Mouse (Mus musculus): ENCODE results near the gene Cldn24. TPM values are rescaled to one million over a fixed set of nuclear protein-coding genes. Genes with fewer than 3 reads are reported as not detected.

The Cldn24 gene
- polyA plus RNA-seq, 1 experiment from 2014 or later: not detected

DNA sequence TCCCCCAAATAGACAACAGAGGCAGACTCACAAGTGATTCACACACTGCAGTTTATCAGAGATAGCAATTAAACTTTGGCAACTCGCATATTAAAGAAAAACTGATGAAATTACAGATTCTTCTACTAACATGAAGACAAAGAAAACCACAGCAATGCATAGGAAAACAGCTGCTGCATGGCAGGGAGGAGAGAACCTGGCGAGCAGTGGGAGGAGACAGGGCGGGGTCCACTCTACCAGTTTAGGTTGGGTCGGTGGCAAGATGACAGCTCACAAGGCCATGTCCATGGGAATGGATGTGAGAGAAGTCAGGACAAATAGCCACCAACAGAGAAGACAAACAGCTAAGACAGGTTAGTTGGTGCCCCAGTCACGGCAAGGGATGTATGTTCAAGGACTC, 30.8 kb downstream of the Cldn24 start:
- H3K27me3 ChIP-seq (replicated peaks; ENCODE audit: insufficient read depth, low read length): no peaks in the 10 kb centered on the region
- 0 out of 2 replicates have a peak overlapping the region, but pooled peaks have one; percentile 17 for H3K4me3 ChIP-seq (ENCODE audit: low read depth, low read length)
- H3K4me1 ChIP-seq (ENCODE audit: insufficient read depth, low read depth, low read length): no peaks in the 10 kb centered on the region
- TF ChIP-seq CTCF (IDR thresholded peaks at IDR 0.05) (no peak), EP300 (IDR thresholded peaks at IDR 0.05) (no peak)
- peaks cover 27% of the 10 kb centered on the region for H3K36me3 ChIP-seq (ENCODE audit: insufficient read depth, low read length)
- ATAC-seq (no peak), DNase-seq (ENCODE audit: low spot score) (no peak)
- no peaks in the 10 kb centered on the region for H3K9me3 ChIP-seq (ENCODE audit: low read length)
- H3K27ac ChIP-seq (ENCODE audit: low read length): peak overlapping the region; percentile 47; the same call in 1 of the 2 replicates
- WGBS: 71% methylated on average over 5 of the region's 5 CpGs
- no peak overlapping the region for H3K4me2 ChIP-seq (replicated peaks; ENCODE audit: low read depth, low read length)
- H3K9ac ChIP-seq (replicated peaks; ENCODE audit: low read depth): no peak overlapping the region

DNA sequence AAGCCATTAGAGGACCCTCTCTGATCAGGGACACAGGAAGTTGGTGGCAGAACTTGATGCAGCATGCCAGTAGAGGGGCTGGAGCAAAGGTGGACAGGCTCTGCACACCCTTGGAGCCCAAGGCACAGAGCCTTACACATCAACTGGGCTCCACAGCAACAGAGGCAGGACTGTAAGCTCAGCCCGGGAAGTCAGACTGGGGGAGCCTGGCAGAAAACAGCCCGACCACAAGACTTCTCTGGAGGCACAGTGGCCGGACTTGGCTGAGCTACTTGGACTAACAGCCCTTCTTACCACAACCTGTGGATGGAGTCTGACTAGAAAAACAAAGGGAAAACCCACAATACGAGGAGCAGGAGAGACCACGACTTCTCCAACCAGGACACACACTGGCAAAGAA, 31.4 kb downstream of the Cldn24 start:
- Histone ChIP-seq H3K9me3 (ENCODE audit: low read length) (no peaks in the 10 kb centered on the region), H3K4me3 (ENCODE audit: low read depth, low read length) (no peak overlapping the region), H3K9ac (replicated peaks; ENCODE audit: low read depth) (no peak overlapping the region), H3K4me1 (ENCODE audit: insufficient read depth, low read depth, low read length) (no peaks in the 10 kb centered on the region), H3K27ac (ENCODE audit: low read length) (no peak overlapping the region), H3K4me2 (replicated peaks; ENCODE audit: low read depth, low read length) (no peak overlapping the region), H3K27me3 (replicated peaks; ENCODE audit: insufficient read depth, low read length) (no peaks in the 10 kb centered on the region), H3K36me3 (ENCODE audit: insufficient read depth, low read length) (peaks cover 33% of the 10 kb centered on the region)
- DNase-seq (ENCODE audit: low spot score) (no peak), ATAC-seq (no peak)
- TF ChIP-seq CTCF (IDR thresholded peaks at IDR 0.05) (no peak), EP300 (IDR thresholded peaks at IDR 0.05) (no peak)
- WGBS: 81% methylated on average over 5 of the region's 5 CpGs

DNA sequence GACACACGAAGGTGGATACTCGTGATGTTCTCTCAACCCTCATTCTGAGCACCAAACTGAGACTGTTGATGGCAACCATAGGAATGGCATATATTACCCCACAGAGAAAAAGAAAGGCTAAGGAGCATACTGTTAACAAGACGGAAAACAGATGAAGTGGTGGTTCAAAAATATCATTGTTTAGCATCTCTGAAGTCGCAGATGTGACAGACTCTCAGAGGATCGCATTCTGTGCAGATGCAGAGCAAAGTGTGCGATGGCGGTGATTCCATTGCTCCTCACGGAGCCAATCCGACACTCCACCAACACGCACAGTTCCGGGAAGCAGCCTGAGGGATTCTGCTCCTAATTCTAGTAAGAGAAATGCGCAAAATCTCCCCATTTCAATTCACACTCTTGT, 37.3 kb downstream of the Cldn24 start:
- H3K4me2 ChIP-seq (replicated peaks; ENCODE audit: low read depth, low read length): no peak overlapping the region
- ATAC-seq: no peak
- no peaks in the 10 kb centered on the region for H3K9me3 ChIP-seq (ENCODE audit: low read length)
- H3K27ac ChIP-seq (ENCODE audit: low read length): no peak overlapping the region
- 93% methylated on average over 12 of the region's 12 CpGs for WGBS
- H3K4me3 ChIP-seq (ENCODE audit: low read depth, low read length): no peak overlapping the region
- peaks cover 31% of the 10 kb centered on the region; the same call in 1 of the 2 replicates for H3K36me3 ChIP-seq (ENCODE audit: insufficient read depth, low read length)
- no peak for DNase-seq (ENCODE audit: low spot score)
- H3K9ac ChIP-seq (replicated peaks; ENCODE audit: low read depth): no peak overlapping the region
- H3K4me1 ChIP-seq (ENCODE audit: insufficient read depth, low read depth, low read length): no peaks in the 10 kb centered on the region
- H3K27me3 ChIP-seq (replicated peaks; ENCODE audit: insufficient read depth, low read length): no peaks in the 10 kb centered on the region
- no peak for TF ChIP-seq CTCF (IDR thresholded peaks at IDR 0.05)
- no peak for TF ChIP-seq EP300 (IDR thresholded peaks at IDR 0.05)

DNA sequence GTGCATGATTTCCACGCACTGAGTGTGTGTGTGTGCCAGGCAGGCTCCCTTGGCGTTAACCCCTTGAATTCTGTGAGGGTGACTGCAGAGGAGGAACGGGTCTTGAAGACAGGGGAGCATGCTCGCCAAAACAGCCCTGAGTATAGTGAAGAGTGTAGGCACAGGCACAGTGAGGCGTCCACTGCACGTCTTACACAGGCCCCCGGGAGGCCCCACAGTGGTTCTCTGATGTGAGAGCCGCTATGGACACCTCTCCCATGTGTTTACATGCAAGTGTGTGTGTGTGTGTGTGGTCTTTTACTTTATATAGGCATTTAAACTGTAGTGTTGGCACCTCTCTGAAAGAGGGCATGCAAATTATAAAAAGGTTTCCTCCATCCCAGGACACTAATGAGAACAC, 44.6 kb downstream of the Cldn24 start:
- Histone ChIP-seq H3K4me2 (replicated peaks; ENCODE audit: low read depth, low read length) (no peak overlapping the region), H3K4me3 (ENCODE audit: low read depth, low read length) (no peak overlapping the region), H3K9ac (replicated peaks; ENCODE audit: low read depth) (no peak overlapping the region), H3K27me3 (replicated peaks; ENCODE audit: insufficient read depth, low read length) (no peaks in the 10 kb centered on the region), H3K9me3 (ENCODE audit: low read length) (no peaks in the 10 kb centered on the region), H3K36me3 (ENCODE audit: insufficient read depth, low read length) (peaks cover 27% of the 10 kb centered on the region), H3K4me1 (ENCODE audit: insufficient read depth, low read depth, low read length) (no peaks in the 10 kb centered on the region), H3K27ac (ENCODE audit: low read length) (no peak overlapping the region)
- TF ChIP-seq CTCF (IDR thresholded peaks at IDR 0.05) (no peak), EP300 (IDR thresholded peaks at IDR 0.05) (no peak)
- 85% methylated on average over 8 of the region's 8 CpGs for WGBS
- ATAC-seq: no peak
- DNase-seq (ENCODE audit: low spot score): no peak

DNA sequence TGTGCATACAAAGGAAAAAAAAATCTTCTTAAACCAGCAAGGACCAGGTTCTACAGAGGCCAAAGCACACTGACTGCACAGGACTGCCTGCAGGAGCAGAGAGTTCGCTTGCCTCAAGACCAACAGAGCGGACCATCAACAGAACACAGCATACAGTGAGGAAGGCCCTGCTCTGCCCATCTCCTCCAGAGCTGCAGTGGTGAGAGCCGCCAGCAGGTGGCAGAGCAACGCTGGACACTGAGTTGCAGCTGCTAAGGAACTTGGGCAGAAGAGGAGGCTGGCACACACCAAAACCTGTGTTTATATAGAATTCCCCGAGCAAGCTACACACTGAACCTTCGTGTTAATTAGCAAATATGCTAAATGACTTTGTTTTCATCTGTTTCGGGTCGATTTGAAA, 45.1 kb downstream of the Cldn24 start:
- 23% methylated on average over 8 of the region's 8 CpGs for WGBS
- TF ChIP-seq EP300 (IDR thresholded peaks at IDR 0.05) (no peak), CTCF (IDR thresholded peaks at IDR 0.05) (peak; percentile 98)
- DNase-seq (ENCODE audit: low spot score): peak; percentile 72
- H3K9me3 ChIP-seq (ENCODE audit: low read length): no peaks in the 10 kb centered on the region
- no peak overlapping the region for H3K27ac ChIP-seq (ENCODE audit: low read length)
- no peak overlapping the region for H3K9ac ChIP-seq (replicated peaks; ENCODE audit: low read depth)
- H3K27me3 ChIP-seq (replicated peaks; ENCODE audit: insufficient read depth, low read length): no peaks in the 10 kb centered on the region
- peak; percentile 80 for ATAC-seq
- no peak overlapping the region for H3K4me2 ChIP-seq (replicated peaks; ENCODE audit: low read depth, low read length)
- no peaks in the 10 kb centered on the region for H3K4me1 ChIP-seq (ENCODE audit: insufficient read depth, low read depth, low read length)
- H3K4me3 ChIP-seq (ENCODE audit: low read depth, low read length): no peak overlapping the region
- peaks cover 27% of the 10 kb centered on the region for H3K36me3 ChIP-seq (ENCODE audit: insufficient read depth, low read length)

Other genes starting within 250 kb of the Cldn24 start
- 14.8 and 15.5 TPM in 2 replicates for gene Ing2, start 146.6 kb upstream of the Cldn24 start, polyA plus RNA-seq (2015; fragmentation: Nextera tagmentation; extraction: Ambion mirVana)
- 22.1 and 23.0 TPM in 2 replicates for gene Cdkn2aip, start 108.2 kb upstream of the Cldn24 start, polyA plus RNA-seq (2015; fragmentation: Nextera tagmentation; extraction: Ambion mirVana)
- gene Cldn22, start 2.3 kb downstream of the Cldn24 start, polyA plus RNA-seq (2015; fragmentation: Nextera tagmentation; extraction: Ambion mirVana): not detected in 2 replicates
- gene Wwc2, start 168.8 kb downstream of the Cldn24 start, polyA plus RNA-seq (2015; fragmentation: Nextera tagmentation; extraction: Ambion mirVana): 19.1 and 23.1 TPM in 2 replicates

Data from lung, postnatal 0 days (tissue).